Mouse (Mus musculus) layer of hippocampus, adult 6 months (tissue): Measurements from ENCODE around the gene Sbds. TPM values are rescaled to one million over a fixed set of nuclear protein-coding genes. Genes with fewer than 3 reads are reported as not detected.

ENCODE experiments used
- long read RNA-seq, 2 experiments: library from polyadenylated mRNA; unstranded; transcript quantifications; one replicate each; pipeline ENCODE4 v2.0.0; 2019 to 2020
- polyA plus RNA-seq: library from polyadenylated mRNA; unstranded; fragments of <200 nt; fragmentation: Nextera tagmentation; gene quantifications from 2 replicates; pipeline ENCODE4 v1.2.3, GENCODE M21; 2021

Gene Sbds
- 118 and 126 TPM in 2 replicates for polyA plus RNA-seq
- long read RNA-seq, experiment 1, transcript Sbds-201 (5 exons, 1,548 nt): major isoform, 212 of 241 reads
- long read RNA-seq, experiment 1, partial matches to known transcripts: 15 of 241 reads
- long read RNA-seq, experiment 1, other reads (novel, unspliced or antisense): 13 of 241 reads
- long read RNA-seq, experiment 2, transcript Sbds-201 (5 exons, 1,548 nt): major isoform, 404 of 427 reads
- long read RNA-seq, experiment 2, partial matches to known transcripts: 3 of 427 reads
- long read RNA-seq, experiment 2, other reads (novel, unspliced or antisense): 18 of 427 reads

GRCm38 (mm10) chr5:130255017-130255720 is at the start of gene Sbds, which contains the start of gene Tyw1:
Gene Sbds (minus strand): TSS chr5:130255530.
Gene Tyw1 (plus strand): TSS chr5:130255619.

GRCm38 (mm10) chr5:130216781-130217180 is 38.5 kb downstream of the Sbds start, which contains the start of gene Tmem248:
Gene Tmem248 (plus strand): TSS chr5:130217081.

Other genes with a start within 250 kb of the Sbds start
- gene Asl, start 226.3 kb downstream of the Sbds start, polyA plus RNA-seq: 19.3 and 19.5 TPM in 2 replicates
- gene Crcp, start 226.2 kb downstream of the Sbds start, polyA plus RNA-seq: 35.4 and 40.8 TPM in 2 replicates
- gene Tpst1, start 182.2 kb downstream of the Sbds start, polyA plus RNA-seq: 40.7 and 41.9 TPM in 2 replicates
- gene Kctd7, start 110.7 kb downstream of the Sbds start, polyA plus RNA-seq: 10.1 and 11.5 TPM in 2 replicates
- gene Rabgef1, start 83.7 kb downstream of the Sbds start, polyA plus RNA-seq: 26.1 and 27.5 TPM in 2 replicates
- 19.4 TPM in 2 replicates for gene Tmem248, start 38.4 kb downstream of the Sbds start, polyA plus RNA-seq
- 11.2 and 12.1 TPM in 2 replicates for gene Tyw1, start 89 bp upstream of the Sbds start, polyA plus RNA-seq
- gene Caln1, start 113.9 kb upstream of the Sbds start, polyA plus RNA-seq: 79.7 and 94.7 TPM in 2 replicates
- 4.9 and 5.6 TPM in 2 replicates for gene A330070K13Rik, start 129.1 kb upstream of the Sbds start, polyA plus RNA-seq